Mouse (Mus musculus) lung, embryonic 14.5 days (tissue): Measurements from ENCODE around the gene Elac2. TPM values are rescaled to one million over a fixed set of nuclear protein-coding genes. Genes with fewer than 3 reads are reported as not detected.

ENCODE experiments used
- ATAC-seq: fragments of 200-750 bp; cut with Nextera tagmentation; 2 replicates; pipeline ENCODE4 v1.8.0; 2017; ENCODE audit warnings: mild to moderate bottlenecking, moderate TSS enrichment, moderate library complexity; ENCODE audit not compliant: insufficient read depth
- DNase-seq: peaks from one replicate; pipeline ENCODE4 v3.0.0-alpha.2; 2015
- H3K27ac ChIP-seq: fragments of 300-500 bp; sonication (generic); 2 replicates; pipeline ENCODE4 v1.5.1; 2014; ENCODE audit warnings: low read depth, mild to moderate bottlenecking, moderate library complexity
- H3K27me3 ChIP-seq: fragments of 300-500 bp; sonication (generic); 2 replicates; pipeline ENCODE4 v1.6.1; 2014; ENCODE audit warnings: low read length, control low read depth; ENCODE audit not compliant: insufficient read depth
- H3K36me3 ChIP-seq: fragments of 300-500 bp; sonication (generic); 2 replicates; pipeline ENCODE4 v1.6.1; 2014; ENCODE audit warnings: control low read depth; ENCODE audit not compliant: insufficient read depth
- H3K4me1 ChIP-seq: fragments of 300-500 bp; sonication (generic); 2 replicates; pipeline ENCODE4 v1.6.1; 2014; ENCODE audit warnings: antibody characterized with exemption, control low read depth; ENCODE audit not compliant: insufficient read depth
- H3K4me2 ChIP-seq: fragments of 300-500 bp; sonication (generic); 2 replicates; pipeline ENCODE4 v1.6.1; 2014; ENCODE audit warnings: mild to moderate bottlenecking
- H3K4me3 ChIP-seq: fragments of 300-500 bp; sonication (generic); 2 replicates; pipeline ENCODE4 v1.5.1; 2014; ENCODE audit warnings: low read depth, low read length
- H3K9ac ChIP-seq: fragments of 300-500 bp; sonication (generic); 2 replicates; pipeline ENCODE4 v1.6.1; 2014
- H3K9me3 ChIP-seq: fragments of 300-500 bp; sonication (generic); 2 replicates; pipeline ENCODE4 v1.6.1; 2016; ENCODE audit warnings: low read depth, low read length, control low read depth
- CTCF ChIP-seq: IDR thresholded peaks from 2 replicates; pipeline ENCODE4 v1.5.1; 2016; ENCODE audit warnings: antibody characterized with exemption, low read depth
- WGBS: fragments of 180-500 bp; shearing (Covaris S2); extraction: QIAGEN DNeasy Blood & Tissue Kit; methylation state at CpG from one replicate; pipeline ENCODE4 v1.1.7; 2014; 5-methylcytosine and 5-hydroxymethylcytosine counted together
- polyA plus RNA-seq: library from polyadenylated mRNA; unstranded; fragments of >200 nt; fragmentation: Nextera tagmentation; extraction: Ambion mirVana; gene quantifications from 2 replicates; pipeline ENCODE4 v1.2.1, GENCODE M21; 2014

Gene Elac2
- polyA plus RNA-seq: 33.0 and 34.3 TPM in 2 replicates

GRCm38 (mm10) chr11:64978720-64979488 lies at the start of gene Elac2:
TSS of gene Elac2 (plus strand) at chr11:64979038.
- Histone ChIP-seq H3K36me3 (peaks cover 31% of the 10 kb centered on the region), H3K27me3 (no peaks in the 10 kb centered on the region), H3K9me3 (no peaks in the 10 kb centered on the region), H3K4me1 (peaks cover 4% of the 10 kb centered on the region; the same call in 1 of the 2 replicates), H3K9ac (peak within 1 kb of the TSS; percentile 71), H3K4me3 (peak within 1 kb of the TSS; percentile 93), H3K27ac (no peak within 1 kb of the TSS), H3K4me2 (peak within 1 kb of the TSS; percentile 86)
- DNase-seq (peak; percentile 99), ATAC-seq (peak; percentile 100)
- no peak for TF ChIP-seq CTCF
- WGBS: under 1% methylated on average over 65 of the region's 65 CpGs

GRCm38 (mm10) chr11:64929130-64929529 lies 49.7 kb upstream of the Elac2 start:
- Histone ChIP-seq H3K27ac (no peak overlapping the region), H3K9me3 (no peaks in the 10 kb centered on the region), H3K4me1 (0 out of 2 replicates have a peak, but pooled peaks cover 8% of the 10 kb centered on the region), H3K9ac (no peak overlapping the region), H3K4me2 (no peak overlapping the region), H3K4me3 (no peak overlapping the region), H3K27me3 (no peaks in the 10 kb centered on the region), H3K36me3 (no peaks in the 10 kb centered on the region)
- TF ChIP-seq CTCF: no peak
- no peak for ATAC-seq
- WGBS: 82% methylated on average over 2 of the region's 2 CpGs
- no peak for DNase-seq

- Histone ChIP-seq H3K4me3 (no peak overlapping the region), H3K9ac (no peak overlapping the region), H3K4me1 (0 out of 2 replicates have a peak, but pooled peaks cover 8% of the 10 kb centered on the region), H3K36me3 (no peaks in the 10 kb centered on the region), H3K4me2 (0 out of 2 replicates have a peak overlapping the region, but pooled peaks have one; percentile 14), H3K27ac (no peak overlapping the region), H3K9me3 (no peaks in the 10 kb centered on the region), H3K27me3 (no peaks in the 10 kb centered on the region)
- ATAC-seq (no peak; the same call in 1 of the 2 replicates), DNase-seq (peak; percentile 11)
- 19% methylated on average over 11 of the region's 11 CpGs for WGBS
- TF ChIP-seq CTCF: no peak
Measured at GRCm38 (mm10) chr11:64931060-64931770, 47.6 kb upstream of the Elac2 start.

GRCm38 (mm10) chr11:64937226-64937625 lies 41.6 kb upstream of the Elac2 start:
- H3K36me3 ChIP-seq: no peaks in the 10 kb centered on the region
- TF ChIP-seq CTCF: no peak
- no peaks in the 10 kb centered on the region for H3K9me3 ChIP-seq
- no peak for ATAC-seq
- no peaks in the 10 kb centered on the region for H3K27me3 ChIP-seq
- H3K27ac ChIP-seq: no peak overlapping the region
- no peak overlapping the region for H3K9ac ChIP-seq
- H3K4me3 ChIP-seq: no peak overlapping the region
- no peak for DNase-seq
- no peak overlapping the region for H3K4me2 ChIP-seq
- H3K4me1 ChIP-seq: no peaks in the 10 kb centered on the region
- WGBS: 89% methylated on average over 2 of the region's 2 CpGs

GRCm38 (mm10) chr11:64941193-64941592 lies 37.6 kb upstream of the Elac2 start:
- Histone ChIP-seq H3K27me3 (no peaks in the 10 kb centered on the region), H3K27ac (no peak overlapping the region), H3K9me3 (no peaks in the 10 kb centered on the region), H3K36me3 (no peaks in the 10 kb centered on the region), H3K9ac (no peak overlapping the region), H3K4me3 (no peak overlapping the region), H3K4me1 (no peaks in the 10 kb centered on the region), H3K4me2 (no peak overlapping the region)
- no peak for DNase-seq
- WGBS: 96% methylated on average over 2 of the region's 2 CpGs
- ATAC-seq: no peak
- TF ChIP-seq CTCF: no peak

GRCm38 (mm10) chr11:64949782-64950181 lies 29.1 kb upstream of the Elac2 start:
- 67% methylated on average over 3 of the region's 3 CpGs for WGBS
- no peak for ATAC-seq
- no peak for TF ChIP-seq CTCF

More at GRCm38 (mm10) chr11:64949782-64950181, 29.1 kb upstream of the Elac2 start:
- no peaks in the 10 kb centered on the region for H3K36me3 ChIP-seq
- H3K4me3 ChIP-seq: no peak overlapping the region
- H3K27me3 ChIP-seq: no peaks in the 10 kb centered on the region
- H3K9ac ChIP-seq: no peak overlapping the region
- H3K27ac ChIP-seq: no peak overlapping the region
- H3K9me3 ChIP-seq: no peaks in the 10 kb centered on the region
- no peak overlapping the region for H3K4me2 ChIP-seq
- 0 out of 2 replicates have a peak, but pooled peaks cover 4% of the 10 kb centered on the region for H3K4me1 ChIP-seq
- DNase-seq: no peak
